16 mouse cellular contexts compared by ENCODE assay signal in the genomic region with DNA sequence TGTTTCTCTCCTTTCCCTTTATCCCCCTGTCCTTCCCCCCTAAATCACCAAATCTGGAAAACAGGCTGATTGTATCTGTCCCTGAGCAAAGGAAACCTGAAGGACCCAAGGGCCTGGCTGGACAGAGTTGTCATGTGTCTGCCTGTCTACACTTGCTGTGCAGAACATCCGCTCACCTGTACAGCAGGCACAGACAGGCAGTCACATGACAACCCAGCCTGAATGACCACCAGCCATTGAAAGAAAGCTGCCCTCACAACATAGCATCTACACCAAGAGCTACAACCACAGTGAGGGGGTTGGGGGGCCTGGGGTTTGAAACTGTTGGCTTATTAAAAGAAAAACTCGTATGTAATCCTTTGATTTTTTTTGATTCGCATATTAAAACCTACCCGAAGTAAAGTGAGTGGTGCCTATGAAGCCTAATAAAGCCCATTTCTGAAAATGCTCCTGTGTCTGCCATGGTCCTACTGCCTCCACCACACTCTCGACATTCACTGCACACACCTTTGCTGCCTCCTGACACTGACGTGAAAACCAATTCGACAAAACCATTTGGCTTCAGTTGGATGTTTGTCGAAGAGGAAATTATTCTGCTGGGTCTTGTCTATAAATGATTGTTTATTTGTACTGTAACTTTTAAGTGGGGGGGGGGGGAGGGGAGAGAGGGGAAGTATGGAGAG.
A peak's percentile ranks its signal among the peaks of the same experiment; 100 is the strongest.
DNase-seq lines count a peak whose midpoint lies in the region; ATAC-seq and TF ChIP-seq lines count a peak whose summit lies in the region.
"Had no signal": no experiment of that assay in that cellular context is flagged by ENCODE, and none has a peak within 500 bp of the region (broad histone marks: within the 10 kb centered on the region; RNA-seq: fewer than 3 reads in every experiment).

No protein-coding gene starts in this region.

- no peaks in the 10 kb centered on the region for H3K27me3 ChIP-seq in heart, embryonic 12.5 days (replicated peaks)
- H3K27me3 ChIP-seq in lung, postnatal 0 days (replicated peaks; ENCODE audit: insufficient read depth, low read length), result no peaks in the 10 kb centered on the region
- no peaks in the 10 kb centered on the region for H3K27me3 ChIP-seq in embryonic facial prominence, embryonic 14.5 days (replicated peaks; ENCODE audit: control insufficient read depth, insufficient read depth, low read length)
- H3K27me3 ChIP-seq in stomach, embryonic 15.5 days (replicated peaks), result no peaks in the 10 kb centered on the region
- H3K27me3 ChIP-seq in midbrain, embryonic 16.5 days (ENCODE audit: control insufficient read depth, insufficient read depth, low read depth, low read length), result no peaks in the 10 kb centered on the region
- H3K27me3 ChIP-seq: forebrain, embryonic 12.5 days; liver, embryonic 15.5 days; megakaryocyte, embryonic 14.5 days had no signal

- ATAC-seq in heart, embryonic 12.5 days (ENCODE audit: insufficient number of reproducible peaks, low FRiP score), result no peak
- ATAC-seq in lung, postnatal 0 days, result no peak
- 0 out of 2 replicates have a peak, but pooled peaks have one; percentile 8 for ATAC-seq in embryonic facial prominence, embryonic 14.5 days (ENCODE audit: low read depth)
- ATAC-seq in stomach, embryonic 15.5 days (ENCODE audit: insufficient read depth, low FRiP score, low read depth), result no peak
- ATAC-seq in midbrain, embryonic 16.5 days, result no peak

- H3K27ac ChIP-seq in heart, embryonic 12.5 days (ENCODE audit: poor library complexity, severe bottlenecking), result 0 out of 2 replicates have a peak overlapping the region, but pooled peaks have one; percentile 12
- H3K27ac ChIP-seq in lung, postnatal 0 days (ENCODE audit: low read length), result peak overlapping the region; percentile 51; the same call in 1 of the 2 replicates
- peak overlapping the region; percentile 100 for H3K27ac ChIP-seq in embryonic facial prominence, embryonic 14.5 days (replicated peaks; ENCODE audit: low read depth, low read length)
- H3K27ac ChIP-seq in stomach, embryonic 15.5 days, result peak overlapping the region; percentile 14; the same call in 1 of the 2 replicates
- H3K27ac ChIP-seq in midbrain, embryonic 16.5 days (ENCODE audit: low read length), result no peak overlapping the region
- H3K27ac ChIP-seq: forebrain, embryonic 12.5 days; liver, embryonic 15.5 days had no signal

- H3K4me3 ChIP-seq in heart, embryonic 12.5 days, result no peak overlapping the region
- no peak overlapping the region for H3K4me3 ChIP-seq in lung, postnatal 0 days (ENCODE audit: low read depth, low read length)
- H3K4me3 ChIP-seq in embryonic facial prominence, embryonic 14.5 days (ENCODE audit: low read depth, low read length), result peak overlapping the region; percentile 75
- H3K4me3 ChIP-seq in stomach, embryonic 15.5 days (replicated peaks), result no peak overlapping the region
- H3K4me3 ChIP-seq in midbrain, embryonic 16.5 days (ENCODE audit: low read depth, low read length), result no peak overlapping the region
- H3K4me3 ChIP-seq: forebrain, embryonic 12.5 days; liver, embryonic 15.5 days; megakaryocyte, embryonic 14.5 days had no signal

- no peak for DNase-seq in heart, adult 18-20 months
- DNase-seq in lung, postnatal 0 days (ENCODE audit: low spot score), result no peak
- no peak for DNase-seq in lung, postnatal 4 days
- DNase-seq in embryonic facial prominence, embryonic 14.5 days (ENCODE audit: low spot score), result no peak
- DNase-seq in left cerebral cortex, postnatal 25 days (ENCODE audit: low spot score in 2 of 2), result no peak
- DNase-seq: adrenal gland, adult 8-10 months; cerebellum, adult 9-11 months; kidney, adult 9 months; thymus, adult 2 months had no signal

- TF ChIP-seq EP300 in lung, postnatal 0 days (IDR thresholded peaks at IDR 0.05), result no peak

- peaks cover 8% of the 10 kb centered on the region for H3K4me1 ChIP-seq in heart, embryonic 12.5 days (replicated peaks)
- H3K4me1 ChIP-seq in lung, postnatal 0 days (ENCODE audit: insufficient read depth, low read depth, low read length), result no peaks in the 10 kb centered on the region
- H3K4me1 ChIP-seq in embryonic facial prominence, embryonic 14.5 days (ENCODE audit: control insufficient read depth, insufficient read depth, low read length), result peaks cover 12% of the 10 kb centered on the region
- peaks cover 6% of the 10 kb centered on the region for H3K4me1 ChIP-seq in stomach, embryonic 15.5 days
- H3K4me1 ChIP-seq in midbrain, embryonic 16.5 days (ENCODE audit: control insufficient read depth, insufficient read depth, low read length), result no peaks in the 10 kb centered on the region
- H3K4me1 ChIP-seq: forebrain, embryonic 12.5 days; liver, embryonic 15.5 days had no signal

- intact Hi-C loops in left cerebral cortex, postnatal 25 days (cut with DNase I), result no loop called here

- H3K36me3 ChIP-seq in heart, embryonic 12.5 days, result 0 out of 2 replicates have a peak, but pooled peaks cover 5% of the 10 kb centered on the region
- no peaks in the 10 kb centered on the region for H3K36me3 ChIP-seq in lung, postnatal 0 days (ENCODE audit: insufficient read depth, low read length)
- peaks cover 15% of the 10 kb centered on the region for H3K36me3 ChIP-seq in embryonic facial prominence, embryonic 14.5 days (ENCODE audit: control insufficient read depth, insufficient read depth, low read length)
- no peaks in the 10 kb centered on the region for H3K36me3 ChIP-seq in stomach, embryonic 15.5 days
- no peaks in the 10 kb centered on the region for H3K36me3 ChIP-seq in midbrain, embryonic 16.5 days (ENCODE audit: control insufficient read depth, insufficient read depth, low read length)
- H3K36me3 ChIP-seq: forebrain, embryonic 12.5 days; liver, embryonic 15.5 days had no signal

- 0 out of 2 replicates have a peak overlapping the region, but pooled peaks have one; percentile 11 for H3K4me2 ChIP-seq in heart, embryonic 12.5 days
- H3K4me2 ChIP-seq in lung, postnatal 0 days (replicated peaks; ENCODE audit: low read depth, low read length), result no peak overlapping the region
- peak overlapping the region; percentile 64 for H3K4me2 ChIP-seq in embryonic facial prominence, embryonic 14.5 days (ENCODE audit: low read depth, low read length)
- H3K4me2 ChIP-seq in stomach, embryonic 15.5 days, result peak overlapping the region; percentile 17; the same call in 1 of the 2 replicates
- H3K4me2 ChIP-seq in midbrain, embryonic 16.5 days (ENCODE audit: low read length), result no peak overlapping the region
- H3K4me2 ChIP-seq: forebrain, embryonic 12.5 days; heart, embryonic 11.5 days; liver, embryonic 15.5 days had no signal

- WGBS in heart, embryonic 12.5 days, result 78% methylated on average over 8 of the region's 8 CpGs
- 62% methylated on average over 8 of the region's 8 CpGs for WGBS in lung, postnatal 0 days
- WGBS in embryonic facial prominence, embryonic 14.5 days, result 41% methylated on average over 8 of the region's 8 CpGs
- WGBS in stomach, embryonic 15.5 days, result 66% methylated on average over 8 of the region's 8 CpGs
- 87% methylated on average over 8 of the region's 8 CpGs for WGBS in midbrain, embryonic 16.5 days

- 0 out of 2 replicates have a peak overlapping the region, but pooled peaks have one; percentile 6 for H3K9ac ChIP-seq in heart, embryonic 12.5 days
- no peak overlapping the region for H3K9ac ChIP-seq in lung, postnatal 0 days (replicated peaks; ENCODE audit: low read depth)
- peak overlapping the region; percentile 99 for H3K9ac ChIP-seq in embryonic facial prominence, embryonic 14.5 days (ENCODE audit: low read depth, low read length)
- H3K9ac ChIP-seq in stomach, embryonic 15.5 days, result no peak overlapping the region
- no peak overlapping the region for H3K9ac ChIP-seq in midbrain, embryonic 16.5 days (ENCODE audit: low read depth, low read length)
- H3K9ac ChIP-seq: forebrain, embryonic 12.5 days; liver, embryonic 15.5 days had no signal

- H3K9me3 ChIP-seq in heart, embryonic 12.5 days (replicated peaks), result no peaks in the 10 kb centered on the region
- H3K9me3 ChIP-seq in lung, postnatal 0 days (ENCODE audit: low read length), result no peaks in the 10 kb centered on the region
- no peaks in the 10 kb centered on the region for H3K9me3 ChIP-seq in embryonic facial prominence, embryonic 14.5 days (ENCODE audit: control insufficient read depth, low read length)
- H3K9me3 ChIP-seq in stomach, embryonic 15.5 days, result no peaks in the 10 kb centered on the region
- no peaks in the 10 kb centered on the region for H3K9me3 ChIP-seq in midbrain, embryonic 16.5 days (replicated peaks; ENCODE audit: control insufficient read depth, low read length, poor library complexity, severe bottlenecking)
- H3K9me3 ChIP-seq: forebrain, embryonic 12.5 days; liver, embryonic 15.5 days; megakaryocyte, embryonic 14.5 days had no signal

- TF ChIP-seq CTCF in lung, postnatal 0 days (IDR thresholded peaks at IDR 0.05), result no peak

Comparison
In these comparisons a context has a peak if more than half of its experiments do, and no peak if none do; other contexts are left out.
1. H3K4me2 ChIP-seq: peak in heart, embryonic 12.5 days (single experiment), embryonic facial prominence, embryonic 14.5 days (single experiment) and stomach, embryonic 15.5 days (single experiment); none in lung, postnatal 0 days (single experiment) and midbrain, embryonic 16.5 days (single experiment).
2. H3K9ac ChIP-seq: peak in heart, embryonic 12.5 days (single experiment) and embryonic facial prominence, embryonic 14.5 days (single experiment); none in lung, postnatal 0 days (single experiment), stomach, embryonic 15.5 days (single experiment) and midbrain, embryonic 16.5 days (single experiment).